Mouse (Mus musculus) CH12.LX (cell line): ENCODE results near the gene Cd8a. TPM values are rescaled to one million over a fixed set of nuclear protein-coding genes. Genes with fewer than 3 reads are reported as not detected.

Source experiments
- DNase-seq: peaks from one replicate; pipeline ENCODE4 v3.0.0-alpha.2; 2013; ENCODE audit errors: extremely low read depth
- H3K27ac ChIP-seq: 2 replicates; pipeline ENCODE4 v1.5.1; 2012; ENCODE audit warnings: low read depth, mild to moderate bottlenecking, control low read depth, moderate library complexity; ENCODE audit not compliant: insufficient read depth
- H3K27me3 ChIP-seq: replicated peaks from 2 replicates; pipeline ENCODE3; 2012; ENCODE audit warnings: inconsistent platforms
- H3K36me3 ChIP-seq, 2 experiments: replicated peaks in 1 of 2; 2 replicates each; pipeline versions ENCODE3 to v1.6.1; 2012; ENCODE audit warnings: inconsistent platforms in 1 of 2, low read length in 1 of 2, mild to moderate bottlenecking in 1 of 2, mixed read lengths in 1 of 2, moderate library complexity in 1 of 2; ENCODE audit not compliant: control insufficient read depth in 1 of 2, insufficient read depth in 1 of 2
- H3K4me1 ChIP-seq, 2 experiments: 2 replicates each; pipeline ENCODE4 v1.6.1; 2012; ENCODE audit warnings: inconsistent platforms in 1 of 2, moderate library complexity in 1 of 2; ENCODE audit not compliant: insufficient read depth in 2 of 2, control insufficient read depth in 1 of 2
- H3K4me2 ChIP-seq: 2 replicates; pipeline ENCODE4 v1.6.1; 2012; ENCODE audit warnings: low read depth, mild to moderate bottlenecking, control low read depth; ENCODE audit not compliant: poor library complexity, insufficient read depth, severe bottlenecking
- H3K4me3 ChIP-seq, 3 experiments: fragments of 150-350 bp in 1 of 3; sonication (generic) in 1 of 3; replicated peaks in 1 of 3; 2 replicates each; pipeline versions ENCODE3 to v1.5.1; 2011 to 2012; ENCODE audit warnings: low read depth in 2 of 3, low read length in 2 of 3, mild to moderate bottlenecking in 2 of 3, moderate library complexity in 2 of 3, control low read depth in 1 of 3, improper control_type of control experiment in 1 of 3, inconsistent platforms in 1 of 3, mixed read lengths in 1 of 3; ENCODE audit not compliant: poor library complexity in 1 of 3
- H3K79me2 ChIP-seq: replicated peaks from 2 replicates; pipeline ENCODE4 v1.6.1; 2012; ENCODE audit warnings: mild to moderate bottlenecking, moderate library complexity; ENCODE audit not compliant: control insufficient read depth, poor library complexity, insufficient read depth, severe bottlenecking; ENCODE audit errors: extremely low read depth
- H3K9ac ChIP-seq: 2 replicates; pipeline ENCODE4 v1.6.1; 2012; ENCODE audit warnings: low read depth, mild to moderate bottlenecking, control low read depth, moderate library complexity; ENCODE audit not compliant: insufficient read depth
- H3K9me3 ChIP-seq: replicated peaks from 2 replicates; pipeline ENCODE3; 2012; ENCODE audit warnings: low read length, inconsistent platforms, mixed read lengths
- BHLHE40 ChIP-seq: IDR thresholded peaks from 2 replicates; pipeline ENCODE4 v1.6.1; 2011; ENCODE audit warnings: mild to moderate bottlenecking, low read depth, low read length, improper control_type of control experiment
- CHD2 ChIP-seq: IDR thresholded peaks from 2 replicates; pipeline ENCODE4 v1.6.1; 2011; ENCODE audit warnings: low read length, improper control_type of control experiment
- CTCF ChIP-seq, 2 experiments: IDR thresholded peaks in 1 of 2; conservative IDR thresholded peaks in 1 of 2; 2 replicates each; pipeline ENCODE4 v1.5.1; 2011 to 2012; ENCODE audit warnings: low read depth in 2 of 2, low read length in 2 of 2, improper control_type of control experiment in 1 of 2, inconsistent platforms in 1 of 2, mild to moderate bottlenecking in 1 of 2, moderate library complexity in 1 of 2
- E2F4 ChIP-seq: IDR thresholded peaks from 2 replicates; pipeline ENCODE4 v1.6.1; 2011; ENCODE audit warnings: low read depth, low read length, improper control_type of control experiment; ENCODE audit not compliant: insufficient replicate concordance
- ELF1 ChIP-seq: IDR thresholded peaks from 2 replicates; pipeline ENCODE4 v1.6.1; 2014; ENCODE audit warnings: low read depth, mild to moderate bottlenecking, inconsistent platforms, low read length, improper control_type of control experiment
- EP300 ChIP-seq: IDR thresholded peaks from 2 replicates; pipeline ENCODE4 v1.6.1; 2011; ENCODE audit warnings: low read length, improper control_type of control experiment
- GABPA ChIP-seq: IDR thresholded peaks from 2 replicates; pipeline ENCODE4 v1.6.1; 2012; ENCODE audit warnings: low read depth, low read length, improper control_type of control experiment, inconsistent platforms; ENCODE audit not compliant: insufficient replicate concordance
- HCFC1 ChIP-seq: IDR thresholded peaks from 2 replicates; pipeline ENCODE4 v1.6.1; 2012; ENCODE audit warnings: low read depth, mild to moderate bottlenecking, inconsistent platforms, low read length, improper control_type of control experiment
- MAX ChIP-seq: IDR thresholded peaks from 2 replicates; pipeline ENCODE4 v1.6.1; 2011; ENCODE audit warnings: low read length, improper control_type of control experiment
- NELFE ChIP-seq: IDR thresholded peaks from 2 replicates; pipeline ENCODE4 v1.6.1; 2011; ENCODE audit warnings: low read depth, low read length, improper control_type of control experiment
- NRF1 ChIP-seq: IDR thresholded peaks from 2 replicates; pipeline ENCODE4 v1.6.1; 2014; ENCODE audit warnings: low read depth, mild to moderate bottlenecking, inconsistent platforms, low read length, improper control_type of control experiment, moderate library complexity
- PAX5 ChIP-seq: IDR thresholded peaks from 2 replicates; pipeline ENCODE4 v1.6.1; 2012; ENCODE audit warnings: low read length, inconsistent platforms, mixed read lengths
- RAD21 ChIP-seq: IDR thresholded peaks from 2 replicates; pipeline ENCODE4 v1.6.1; 2011; ENCODE audit warnings: low read depth, mild to moderate bottlenecking, low read length, improper control_type of control experiment, moderate library complexity
- SIN3A ChIP-seq: IDR thresholded peaks from 2 replicates; pipeline ENCODE4 v1.6.1; 2012; ENCODE audit warnings: low read length, improper control_type of control experiment, inconsistent platforms
- TCF12 ChIP-seq: IDR thresholded peaks from 2 replicates; pipeline ENCODE4 v1.6.1; 2014; ENCODE audit warnings: low read depth, mild to moderate bottlenecking, inconsistent platforms, low read length, improper control_type of control experiment
- UBTF ChIP-seq: IDR thresholded peaks from 2 replicates; pipeline ENCODE4 v1.6.1; 2012; ENCODE audit warnings: low read depth, mild to moderate bottlenecking, inconsistent platforms, low read length, improper control_type of control experiment, moderate library complexity
- USF1 ChIP-seq: IDR thresholded peaks from 2 replicates; pipeline ENCODE4 v1.6.1; 2014; ENCODE audit warnings: low read depth, mild to moderate bottlenecking, inconsistent platforms, low read length, improper control_type of control experiment
- USF2 ChIP-seq: conservative IDR thresholded peaks from 2 replicates; pipeline ENCODE4 v1.6.1; 2011; ENCODE audit warnings: low read depth, low read length, improper control_type of control experiment
- ZC3H11A ChIP-seq: IDR thresholded peaks from 2 replicates; pipeline ENCODE4 v1.6.1; 2012; ENCODE audit warnings: low read depth, mild to moderate bottlenecking, inconsistent platforms, low read length, improper control_type of control experiment
- ZKSCAN1 ChIP-seq: IDR thresholded peaks from 2 replicates; pipeline ENCODE4 v1.6.1; 2012; ENCODE audit warnings: low read depth, inconsistent platforms, low read length, improper control_type of control experiment, borderline replicate concordance
- ZMIZ1 ChIP-seq: IDR thresholded peaks from 2 replicates; pipeline ENCODE4 v1.6.1; 2012; ENCODE audit warnings: low read depth, mild to moderate bottlenecking, inconsistent platforms, low read length, improper control_type of control experiment
- dilution Hi-C: fragments of 300-500 bp; cut with MboI; formaldehyde crosslinking; loops from 2 replicates; pipeline ENCODE4 v1.14.3; 2020; ENCODE audit warnings: low sequenced_read_pairs; ENCODE audit not compliant: extremely low pct_unique_long_range_greater_than_20kb, extremely low pct_ligation_motif_present
- in situ Hi-C: fragments of 300-500 bp; cut with MboI; formaldehyde crosslinking; loops from 3 replicates; pipeline ENCODE4 v1.14.3; 2019; ENCODE audit warnings: low sequenced_read_pairs, low pct_ligation_motif_present, low pct_unique_long_range_greater_than_20kb, mixed read lengths
- polyA plus RNA-seq: library from polyadenylated mRNA; unstranded; fragments of >175 nt; gene quantifications from 2 replicates; pipeline ENCODE4 v1.2.1, GENCODE M21; 2012; ENCODE audit warnings: low read depth; ENCODE audit not compliant: insufficient read length
- total RNA-seq, 2 experiments: library from RNA; depleted of rRNA; stranded (reverse); fragments of 300-350 nt in 1 of 2; fragments of >200 nt in 1 of 2; gene quantifications; 2 replicates each; pipeline ENCODE4 v1.2.3; 2012 to 2014

Cd8a gene
- total and polyA plus RNA-seq, 3 experiments: 0.13 to 0.49 TPM; not detected in 1

- Histone ChIP-seq H3K27me3 (no peaks in the 10 kb centered on the region), H3K79me2 (no peaks in the 10 kb centered on the region), H3K4me2 (no peak overlapping the region)
- in situ Hi-C loops: no loop called here
- TF ChIP-seq SIN3A: no peak
- no peak for TF ChIP-seq ZC3H11A
- TF ChIP-seq MAX: no peak
- TF ChIP-seq UBTF: no peak
- TF ChIP-seq RAD21: no peak
- TF ChIP-seq EP300: no peak
- no peak for TF ChIP-seq CTCF (conservative IDR thresholded peaks at IDR 0.05 in 1 of 2, IDR thresholded peaks at IDR 0.05 in 1 of 2; ENCODE audit: low read depth in 2 of 2, low read length in 2 of 2)
- TF ChIP-seq, all 38 proteins: peak for 0
- Histone ChIP-seq H3K9me3 (no peaks in the 10 kb centered on the region), H3K9ac (no peak overlapping the region), H3K36me3 (no peaks in the 10 kb centered on the region), H3K4me3 (no peak overlapping the region), H3K4me1 (peaks cover 4 to 21% of the 10 kb centered on the region in 2 experiments), H3K27ac (no peak overlapping the region)
- dilution Hi-C loops: no loop called here
- DNase-seq: no peak
Observed at GRCm38 (mm10) chr6:71376711-71377110, 3.5 kb downstream of the Cd8a start.

DNA sequence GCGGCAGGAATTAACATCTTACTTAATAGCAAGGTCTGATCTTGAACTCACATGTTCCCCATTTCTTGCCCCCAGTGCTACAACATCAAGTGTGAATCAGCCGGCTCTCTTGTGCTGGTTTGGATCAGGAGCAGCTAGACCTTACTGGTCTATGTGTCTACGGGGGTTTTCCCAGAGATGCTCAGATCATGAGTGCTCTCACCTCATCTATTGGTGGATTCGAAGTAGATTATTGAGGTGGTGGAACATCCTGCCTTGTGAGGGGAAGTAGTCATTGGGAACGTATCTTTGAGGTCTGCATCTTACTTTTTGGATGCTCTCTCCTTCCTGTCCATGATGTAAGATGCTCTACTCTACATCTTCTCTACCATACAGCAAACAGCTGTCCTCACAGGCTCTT, 8.4 kb downstream of the Cd8a start:
- no peak overlapping the region for H3K27ac ChIP-seq
- DNase-seq: peak; percentile 13
- no peak overlapping the region for H3K4me3 ChIP-seq
- dilution Hi-C loops: no loop called here
- no peak overlapping the region for H3K9ac ChIP-seq
- H3K4me2 ChIP-seq: no peak overlapping the region
- no peaks in the 10 kb centered on the region for H3K36me3 ChIP-seq
- H3K79me2 ChIP-seq: no peaks in the 10 kb centered on the region
- no peaks in the 10 kb centered on the region for H3K27me3 ChIP-seq
- no peak for TF ChIP-seq GABPA
- TF ChIP-seq USF2: no peak
- no peak for TF ChIP-seq HCFC1
- no peak for TF ChIP-seq ZKSCAN1
- no peak for TF ChIP-seq ELF1
- TF ChIP-seq NELFE: no peak
- TF ChIP-seq MAX: no peak
- TF ChIP-seq TCF12: no peak
- no peak for TF ChIP-seq NRF1
- no peak for TF ChIP-seq ZMIZ1
- no peak for TF ChIP-seq CTCF (conservative IDR thresholded peaks at IDR 0.05 in 1 of 2, IDR thresholded peaks at IDR 0.05 in 1 of 2; ENCODE audit: low read depth in 2 of 2, low read length in 2 of 2)
- no peak for TF ChIP-seq E2F4
- TF ChIP-seq PAX5: no peak
- TF ChIP-seq BHLHE40: no peak
- TF ChIP-seq CHD2: no peak
- no peak for TF ChIP-seq UBTF
- no peak for TF ChIP-seq USF1
- TF ChIP-seq, all 38 proteins: peak for 0
- in situ Hi-C loops: no loop called here
- Histone ChIP-seq H3K9me3 (no peaks in the 10 kb centered on the region), H3K4me1 (peaks cover 0 to 11% of the 10 kb centered on the region in 2 experiments; a peak in 2 of 4 replicates)
